Mouse (Mus musculus): ENCODE measurements around the gene Gm8127.
"Not testable (repeated sequence)": the region's sequence is repeated elsewhere in the genome, so short reads cannot be mapped to it uniquely, and the experiment has no call there.

GRCm38 (mm10) chr14:43258349-43258748, 35.3 kb downstream of the Gm8127 start, which contains the start of gene Gm8126:
- not testable (repeated sequence) for TF ChIP-seq POLR2A (IDR thresholded peaks at IDR 0.05; ENCODE audit: borderline replicate concordance, low read depth, low read length); CTCF (IDR thresholded peaks at IDR 0.05; ENCODE audit: low read depth, low read length)

Data from bone marrow macrophage, adult 2 months (primary cell).